Mouse (Mus musculus) granulocyte monocyte progenitor cell, adult 5-6 weeks (primary cell): ENCODE results near the gene Camta1. TPM values are rescaled to one million over a fixed set of nuclear protein-coding genes. Genes with fewer than 3 reads are reported as not detected.

Source experiments
- ATAC-seq: replicated peaks from 2 replicates; pipeline ENCODE4 v1.8.0; 2016; ENCODE audit warnings: mild to moderate bottlenecking, moderate TSS enrichment, inconsistent platforms; ENCODE audit not compliant: poor library complexity, severe bottlenecking
- total RNA-seq, 2 experiments: library from RNA; stranded (forward) in 1 of 2; stranded (reverse) in 1 of 2; fragments of 200-712, 200-1000 nt in 1 of 2; fragments of >200 nt in 1 of 2; fragmentation: Nextera tagmentation in 1 of 2; gene quantifications; 2 replicates each; pipeline ENCODE4 v1.2.3; 2014 to 2017

The Camta1 gene
- total RNA-seq, 2 experiments from 2014 or later, result 31.9 to 35.5 TPM

DNA sequence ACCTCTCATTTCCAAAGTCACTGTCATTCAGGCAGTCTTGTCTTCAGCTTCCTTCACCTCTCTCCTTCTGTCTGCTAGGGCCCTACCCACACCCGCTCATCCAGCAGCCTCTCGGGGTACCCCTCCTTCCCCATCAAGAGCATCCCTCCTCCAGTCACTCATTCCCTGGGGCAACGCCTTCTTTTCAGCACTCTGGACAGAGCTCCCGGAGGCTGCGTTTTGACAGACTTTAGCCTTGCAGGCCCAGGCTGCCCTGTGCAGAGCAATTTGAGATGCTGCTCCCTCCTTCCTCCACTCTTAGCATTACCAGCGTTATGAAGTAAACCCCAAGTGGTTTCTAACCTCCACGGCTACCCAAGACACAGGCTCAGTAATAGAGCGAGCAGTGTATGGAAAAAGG lies 675.2 kb downstream of the Camta1 start:
- ATAC-seq, result peak; percentile 58

DNA sequence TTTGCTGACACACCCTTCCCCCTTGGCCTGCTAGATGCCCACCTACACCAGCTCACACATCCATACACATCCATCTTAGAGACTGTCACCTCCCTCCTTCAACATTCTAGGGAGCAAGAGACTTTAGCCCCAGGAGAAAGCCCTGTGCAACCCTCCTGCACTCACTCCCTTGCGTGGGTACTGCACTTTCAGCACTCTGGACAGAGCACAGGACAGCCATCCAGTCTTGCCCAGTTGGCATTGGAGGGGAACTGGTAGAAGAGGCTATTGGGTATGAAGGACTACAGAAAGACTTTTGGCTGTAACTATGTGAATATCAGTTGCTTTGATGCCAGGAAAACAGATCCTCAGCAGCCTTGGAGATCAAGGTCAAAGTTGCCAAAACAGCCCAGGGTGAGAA lies 675.9 kb downstream of the Camta1 start:
- ATAC-seq, result peak; percentile 46; the same call in 1 of the 2 replicates

DNA sequence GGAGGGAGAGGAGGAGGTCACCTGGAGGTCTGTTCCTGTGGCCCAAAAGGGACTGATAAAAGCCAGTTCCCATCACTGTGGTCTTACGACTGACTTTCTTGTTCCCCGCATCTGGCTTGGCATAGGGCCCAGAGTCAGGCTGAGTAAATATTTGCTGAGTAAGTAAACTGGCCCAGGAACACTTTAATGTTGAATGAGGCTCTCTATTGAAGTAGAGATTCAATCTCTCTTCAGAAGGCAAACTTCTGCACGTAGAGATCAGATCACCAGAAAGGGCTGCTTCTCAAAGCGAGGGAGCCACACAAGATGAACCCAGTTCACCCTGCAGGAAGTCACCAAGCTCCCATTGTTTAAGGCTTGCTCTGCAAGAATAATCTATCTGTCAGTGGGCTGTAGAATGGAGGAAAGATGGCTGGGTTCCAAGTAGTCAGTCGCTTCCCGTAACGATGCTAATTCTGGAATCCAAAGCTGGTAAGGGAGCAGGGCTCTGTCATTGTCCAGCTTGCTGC lies 681.2 kb downstream of the Camta1 start:
- no peak for ATAC-seq

DNA sequence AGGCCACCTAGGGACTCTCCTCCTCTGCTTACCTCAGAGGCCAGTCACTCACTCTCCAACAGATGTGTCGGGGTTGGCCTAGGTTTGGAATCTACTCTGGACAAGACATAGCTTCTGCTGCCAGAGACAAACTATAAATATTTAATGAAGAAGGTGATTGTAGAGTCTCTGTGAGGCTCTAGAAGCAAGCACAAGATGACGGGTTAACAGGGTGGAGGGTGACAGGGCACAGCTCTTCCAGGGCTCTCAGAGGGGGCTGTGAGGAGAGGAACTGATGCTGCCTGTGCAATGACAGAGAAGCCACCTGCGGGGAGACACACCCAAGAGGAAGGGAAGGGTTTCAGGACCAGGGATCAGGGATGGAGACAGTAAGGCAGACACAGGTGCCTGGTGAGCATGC lies 682.0 kb downstream of the Camta1 start:
- ATAC-seq, result no peak

DNA sequence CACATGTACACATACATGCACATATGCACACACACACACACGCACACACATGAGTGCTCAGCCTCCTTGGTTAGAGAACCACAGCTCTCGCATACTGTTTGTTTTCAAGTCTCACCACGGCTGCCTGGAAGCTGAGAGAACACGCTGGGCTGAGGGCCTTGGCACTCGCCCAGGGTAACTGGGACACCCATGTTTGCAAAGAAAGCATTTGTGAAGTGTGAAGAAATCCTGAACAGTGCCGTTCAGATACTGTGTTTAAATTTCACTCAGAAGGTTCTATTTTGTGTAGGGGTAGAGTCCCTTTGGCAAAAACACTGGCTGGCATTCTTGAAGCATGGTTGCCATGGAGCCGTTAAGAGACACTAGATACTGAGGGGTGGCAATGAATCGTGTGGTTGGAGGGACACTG lies 682.7 kb downstream of the Camta1 start:
- no peak for ATAC-seq

DNA sequence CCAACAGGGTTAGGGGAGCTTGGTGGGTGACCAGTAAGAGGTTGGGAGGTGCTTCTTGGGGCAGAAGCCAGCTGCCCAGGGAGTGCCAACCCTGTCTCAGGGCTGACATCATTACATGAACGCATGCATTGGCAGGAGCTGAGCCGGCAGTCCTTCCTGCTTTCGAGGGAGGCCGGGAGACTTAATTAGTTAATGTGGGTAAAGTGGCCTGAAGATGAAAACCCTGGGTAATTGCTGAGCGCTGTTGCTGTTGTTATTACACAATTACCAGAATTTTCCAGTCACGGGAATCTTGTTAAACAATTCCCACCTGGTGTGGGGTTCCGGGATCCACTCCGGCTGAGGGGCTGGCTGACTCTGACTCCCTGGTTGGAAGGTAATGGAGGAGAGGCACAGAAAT lies 689.1 kb downstream of the Camta1 start:
- no peak for ATAC-seq

DNA sequence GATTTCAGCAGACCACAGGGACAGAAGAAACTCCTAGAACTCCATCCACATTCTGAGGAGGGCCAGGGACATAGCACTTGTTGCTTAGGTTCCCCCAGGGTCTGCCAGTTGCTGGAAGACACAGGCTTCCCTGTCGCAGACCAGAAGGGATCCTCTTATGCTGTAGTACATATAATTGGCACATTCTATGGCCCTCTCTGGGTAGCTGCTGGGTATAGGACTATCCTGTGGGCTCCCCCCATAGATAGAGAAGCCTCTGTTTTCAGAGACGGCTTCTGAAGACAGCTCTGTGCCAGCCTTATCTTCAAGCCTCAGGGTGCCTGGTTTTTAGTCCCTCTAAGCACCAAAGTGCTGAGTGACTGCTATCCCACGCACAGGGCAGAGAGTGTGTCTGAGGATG lies 690.6 kb downstream of the Camta1 start:
- no peak for ATAC-seq

DNA sequence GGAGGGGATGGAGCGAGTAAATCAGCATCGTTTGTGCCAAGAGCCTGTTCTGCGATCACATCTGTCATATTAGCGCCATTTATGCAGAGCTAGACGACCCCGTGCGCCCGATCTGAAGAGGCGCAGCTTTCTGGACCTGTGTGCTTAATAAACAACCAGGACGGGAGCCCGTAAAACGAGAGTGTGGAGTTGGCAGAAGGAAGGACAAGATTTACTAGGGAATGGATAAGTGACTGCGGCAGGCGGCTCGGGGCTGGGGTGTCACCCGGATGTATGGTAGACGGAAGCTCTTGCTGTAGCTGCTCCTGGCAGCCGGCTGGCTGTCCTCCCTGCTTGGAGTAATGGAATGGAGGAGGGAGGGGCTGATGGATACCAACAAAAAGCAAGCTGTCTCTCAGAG lies 691.0 kb downstream of the Camta1 start:
- no peak for ATAC-seq

DNA sequence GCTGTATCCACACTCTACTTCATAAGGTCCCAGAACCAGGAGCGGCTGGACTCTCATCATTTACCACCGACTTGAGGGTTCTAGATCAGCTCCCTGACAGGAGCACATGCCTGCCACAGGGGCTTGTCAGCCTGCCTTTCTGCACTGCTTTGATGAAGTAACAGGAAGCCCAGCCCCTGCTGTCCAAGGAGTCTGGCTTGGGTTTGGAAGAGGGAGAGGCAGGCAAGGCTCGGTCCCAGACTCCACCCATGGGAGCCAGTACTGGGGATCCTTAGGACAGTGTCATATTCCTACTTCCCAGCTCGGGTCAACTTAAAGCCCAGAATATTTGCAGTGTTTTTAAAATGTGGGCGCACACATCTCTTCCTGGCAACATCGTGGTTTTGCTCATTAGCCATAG lies 694.7 kb downstream of the Camta1 start:
- ATAC-seq, result no peak

DNA sequence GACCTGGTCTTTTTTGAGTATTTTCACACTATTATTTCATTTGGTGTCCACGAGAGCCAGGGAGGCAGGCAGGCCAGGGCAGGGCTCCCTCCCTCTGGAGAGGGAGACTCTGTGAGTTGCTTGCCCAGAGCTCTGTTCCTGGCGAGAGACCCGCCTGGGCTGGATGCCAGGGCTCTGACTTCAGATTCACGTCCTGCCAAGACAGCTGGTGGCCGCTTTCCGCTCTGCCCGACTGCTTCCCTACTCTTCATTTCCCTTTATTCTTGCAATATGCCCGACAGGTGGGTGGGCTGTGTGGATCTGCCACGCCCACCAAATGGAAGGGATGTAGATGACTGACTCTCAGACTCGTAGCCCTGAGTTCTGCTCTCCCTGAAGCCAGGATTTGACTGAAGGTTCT lies 696.1 kb downstream of the Camta1 start:
- ATAC-seq, result no peak

DNA sequence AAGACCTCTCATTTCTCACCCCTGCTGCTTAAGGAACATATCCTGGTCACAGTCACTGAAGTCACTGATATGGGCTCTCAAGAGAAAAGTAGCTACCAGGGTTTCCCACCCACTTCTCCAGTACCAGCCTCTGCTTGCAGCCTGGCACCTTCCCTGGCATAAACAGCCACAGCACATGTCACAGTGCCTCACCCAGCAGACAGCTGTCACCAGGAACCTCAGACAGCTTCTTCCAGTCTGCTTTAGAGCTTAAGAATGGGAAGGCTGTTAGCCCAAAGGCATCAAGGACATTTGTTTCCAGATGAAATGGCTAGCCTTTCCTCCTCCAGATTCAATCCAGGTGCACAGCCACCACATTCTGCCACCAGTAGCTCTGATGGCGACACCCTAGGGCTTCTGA lies 697.4 kb downstream of the Camta1 start:
- ATAC-seq, result no peak

DNA sequence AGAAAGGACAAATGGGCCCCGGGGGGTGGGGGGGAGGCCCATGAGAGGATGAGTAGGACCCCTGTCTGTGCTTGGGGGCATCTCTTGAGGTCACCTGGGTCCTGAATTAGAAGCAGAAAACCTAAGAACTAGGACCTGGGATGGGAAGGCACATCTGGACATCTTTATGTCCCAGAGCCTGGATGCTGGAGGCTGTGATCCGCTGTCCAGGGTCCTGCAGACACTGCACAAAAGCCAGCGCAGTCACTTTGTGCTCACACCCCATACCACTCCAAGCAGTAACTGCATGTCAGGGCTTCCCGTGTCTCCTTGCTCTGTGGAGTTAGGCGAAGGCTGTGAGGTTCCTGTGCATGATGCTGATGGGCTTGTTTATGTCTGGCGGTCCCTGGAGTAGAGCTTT lies 699.8 kb downstream of the Camta1 start:
- ATAC-seq, result no peak

DNA sequence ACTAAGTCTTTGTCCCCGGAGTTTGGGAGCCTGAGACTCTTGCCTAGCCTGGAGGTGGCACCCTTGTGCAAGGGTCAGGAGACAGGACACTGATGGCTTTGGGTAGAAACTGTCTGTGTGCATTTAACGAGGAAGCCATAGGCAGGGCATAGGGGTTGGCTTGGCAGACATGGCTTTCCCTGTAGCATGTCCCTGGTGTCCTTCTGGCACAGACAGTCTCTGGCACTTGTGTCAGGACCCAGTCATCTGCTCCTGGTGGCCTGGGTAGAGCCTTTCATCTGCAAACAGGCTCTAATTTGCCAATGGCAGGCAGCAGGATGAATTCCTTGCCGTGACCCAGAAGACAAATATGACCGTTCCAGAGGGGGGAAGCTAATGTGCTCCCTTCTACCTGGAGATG lies 700.7 kb downstream of the Camta1 start:
- no peak for ATAC-seq

DNA sequence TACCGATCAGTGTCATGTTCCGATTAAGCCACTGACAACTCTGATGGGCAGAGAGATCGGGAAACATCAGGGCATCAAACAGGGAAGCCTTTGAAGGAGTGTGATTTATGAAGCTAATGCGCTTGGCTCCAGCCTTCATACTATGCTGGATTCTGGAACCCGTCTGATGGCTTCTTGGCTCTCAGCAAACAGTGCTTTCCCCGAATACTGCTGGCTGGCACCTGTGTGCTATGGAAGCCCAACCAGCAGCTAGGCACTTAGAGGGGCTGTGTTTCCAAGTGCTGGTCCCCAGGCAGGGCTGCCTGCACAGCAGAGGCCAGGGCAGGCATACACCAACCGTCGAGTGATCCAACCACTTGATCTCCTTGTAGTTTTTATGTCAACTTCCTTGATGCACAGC lies 701.2 kb downstream of the Camta1 start:
- no peak for ATAC-seq

DNA sequence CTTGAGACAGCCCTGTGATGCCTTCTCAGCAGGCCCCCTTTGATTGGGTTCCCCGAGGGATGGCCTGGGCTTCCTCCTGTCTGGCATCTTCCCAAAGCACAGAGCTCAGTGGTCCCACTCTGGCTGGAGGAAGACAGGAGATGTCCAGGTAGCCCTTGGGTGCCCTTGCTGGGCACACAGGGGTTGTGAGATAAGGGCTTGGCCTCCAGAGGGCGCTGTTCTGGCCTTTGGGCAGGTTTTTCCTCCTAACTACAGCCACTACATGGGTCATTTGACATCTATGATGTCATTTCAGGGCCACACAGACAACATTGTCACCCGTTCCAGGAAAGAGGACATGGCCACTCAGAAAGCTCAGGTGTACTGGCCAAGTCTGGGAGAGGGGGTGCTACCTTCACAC lies 703.4 kb downstream of the Camta1 start:
- no peak for ATAC-seq

DNA sequence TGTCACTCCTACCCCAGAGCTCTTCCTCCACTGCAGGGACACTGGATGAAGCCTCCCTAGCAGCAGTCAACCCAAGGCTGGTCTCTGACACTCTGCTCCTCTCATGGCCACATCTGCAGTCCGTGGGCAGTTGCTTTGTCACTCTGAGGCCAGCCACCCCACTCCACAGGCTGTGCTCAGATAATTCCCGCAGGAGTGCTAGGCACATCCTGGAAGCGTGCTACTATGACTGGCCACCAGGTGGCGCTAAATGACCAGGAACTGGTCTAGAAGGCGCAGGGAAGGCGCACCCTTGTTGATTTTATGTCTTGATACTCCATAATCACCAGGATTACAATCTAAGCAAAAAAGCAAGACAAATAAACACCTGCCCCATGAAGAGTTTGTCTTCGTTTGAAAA lies 704.8 kb downstream of the Camta1 start:
- peak; percentile 49; the same call in 1 of the 2 replicates for ATAC-seq

DNA sequence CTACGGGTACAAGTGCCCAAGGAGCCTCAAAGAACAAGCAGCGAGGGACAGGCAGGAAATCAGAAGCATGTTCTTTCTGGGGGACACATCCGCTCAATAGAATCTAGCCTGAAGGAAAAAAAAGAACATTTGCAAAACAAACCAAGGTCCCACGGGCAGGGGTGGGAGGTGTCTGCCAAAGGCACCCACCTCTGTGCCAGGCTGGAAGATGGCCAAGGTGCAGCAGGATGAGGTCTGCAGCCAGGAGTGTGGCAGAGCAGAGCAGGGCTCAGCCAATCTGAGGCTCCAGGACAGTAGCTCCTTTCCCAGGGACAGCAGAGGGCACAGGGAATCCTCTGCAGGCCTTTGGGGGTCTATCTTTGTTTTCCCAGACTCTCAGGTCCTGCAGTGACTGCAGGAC lies 706.1 kb downstream of the Camta1 start:
- no peak for ATAC-seq

DNA sequence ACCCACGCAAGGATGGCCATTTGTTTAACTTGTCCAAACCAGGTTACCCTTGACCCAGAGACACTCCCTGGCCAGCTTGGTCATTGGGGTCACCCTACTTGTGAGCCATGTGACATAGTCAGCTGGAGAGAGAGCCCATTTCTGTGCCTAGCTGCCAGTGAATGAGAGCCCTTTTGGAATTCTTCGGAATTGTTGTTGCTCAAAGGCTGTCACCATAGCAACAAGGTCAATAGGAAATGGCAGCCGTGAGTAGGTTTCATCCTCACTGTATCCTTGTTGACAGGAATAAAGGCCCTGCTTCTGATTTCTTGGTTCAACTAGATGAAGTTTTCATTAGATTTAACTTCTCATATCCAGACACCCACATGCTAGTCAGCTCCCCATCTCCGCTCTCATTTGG lies 707.4 kb downstream of the Camta1 start:
- no peak for ATAC-seq

DNA sequence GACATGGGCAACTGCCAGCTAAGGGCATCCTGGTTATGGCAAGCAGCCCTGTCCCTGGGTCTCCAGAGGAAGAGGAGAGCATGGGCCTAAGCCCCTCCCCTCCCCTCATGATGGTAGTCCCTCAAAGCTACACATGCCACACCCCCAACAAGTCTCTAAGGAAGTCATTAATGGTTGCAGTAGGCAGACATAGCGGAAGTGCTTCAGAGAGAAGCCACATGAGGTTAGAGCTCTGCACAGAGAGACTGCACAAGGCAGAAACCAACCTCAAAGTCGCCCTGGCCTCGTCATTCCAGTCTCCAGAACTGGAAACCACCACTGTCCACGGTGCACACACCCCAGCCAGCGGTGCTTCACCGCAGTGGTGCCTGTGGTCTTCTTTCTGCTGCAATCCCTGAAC lies 709.7 kb downstream of the Camta1 start:
- ATAC-seq, result peak; percentile 78

DNA sequence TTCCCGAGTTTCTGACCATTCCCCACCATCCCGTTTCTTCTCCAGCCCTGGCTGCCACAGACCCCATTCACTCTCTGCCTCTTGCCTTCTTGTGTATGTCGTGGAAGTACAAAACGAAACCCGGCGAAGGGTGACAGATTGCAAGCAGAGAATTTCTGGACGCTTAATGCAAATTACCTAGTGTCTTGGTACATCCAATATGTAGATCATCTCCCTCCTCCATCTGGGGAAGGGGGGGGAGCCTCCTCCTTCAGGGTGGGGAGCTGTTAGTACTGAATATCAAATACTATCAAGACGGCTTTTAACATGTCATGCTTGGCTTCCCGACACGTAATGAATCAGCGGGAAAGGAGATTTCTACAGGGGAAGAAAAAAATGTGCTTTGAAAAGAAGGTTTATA lies 710.8 kb downstream of the Camta1 start:
- ATAC-seq, result no peak

DNA sequence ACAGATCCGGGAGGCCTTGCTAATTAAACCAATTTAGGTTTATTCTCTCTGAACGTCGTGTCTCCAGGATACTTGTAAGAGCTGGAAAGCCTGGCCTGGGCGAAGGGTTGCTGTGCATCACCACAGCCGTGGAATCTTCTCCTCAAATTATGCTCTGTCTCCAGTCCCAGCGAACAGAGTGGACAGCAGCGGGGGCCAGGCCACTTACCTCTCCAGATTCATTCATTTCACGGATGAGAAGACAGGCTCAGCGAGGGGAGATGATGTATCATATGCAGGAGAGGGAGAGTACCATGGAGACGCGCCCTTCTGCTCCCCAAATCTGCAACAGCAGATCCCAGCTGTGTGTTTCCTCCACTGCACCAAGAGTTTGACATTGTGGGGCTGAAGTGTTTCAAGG lies 711.6 kb downstream of the Camta1 start:
- ATAC-seq, result no peak

DNA sequence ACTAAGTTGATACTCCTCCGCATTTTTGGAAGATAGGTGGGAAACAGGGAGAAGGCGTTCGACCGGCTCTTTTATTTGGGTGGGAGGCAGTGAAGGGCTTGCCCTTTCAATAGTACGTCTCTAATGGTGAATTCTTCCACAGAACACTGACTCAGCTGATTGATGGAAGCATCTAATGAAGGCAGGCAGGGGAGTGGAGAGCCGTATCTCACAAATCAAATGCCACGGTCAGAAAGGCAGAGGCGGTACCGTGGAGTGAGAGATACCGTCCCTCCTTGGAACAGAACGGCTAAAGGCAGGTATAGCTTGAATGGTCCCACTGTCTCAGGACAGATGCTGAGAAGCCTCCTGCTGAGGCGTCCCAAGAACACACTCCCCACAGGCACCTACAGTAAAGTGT lies 714.1 kb downstream of the Camta1 start:
- ATAC-seq, result no peak

DNA sequence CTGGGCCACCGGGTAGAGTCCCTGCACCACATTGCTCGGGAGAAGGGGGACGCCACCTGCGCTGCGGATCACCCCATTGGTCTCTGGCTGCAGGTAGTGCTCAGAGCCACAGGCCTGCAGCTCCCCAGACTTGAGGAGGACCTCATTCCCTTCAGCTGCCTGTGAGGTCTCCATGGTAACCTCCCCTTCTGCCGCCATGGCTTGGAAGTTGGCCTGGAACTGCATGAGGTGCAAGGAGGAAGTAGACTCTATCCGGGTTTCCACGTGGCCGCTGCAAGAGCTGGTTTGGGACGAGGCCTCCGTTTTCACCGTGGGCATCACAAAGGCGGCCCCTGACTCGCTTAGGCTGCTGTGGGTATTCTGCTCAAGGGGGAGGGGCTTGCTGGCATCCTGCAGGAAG lies 717.6 kb downstream of the Camta1 start:
- ATAC-seq, result no peak
